Mouse (Mus musculus) hindbrain, embryonic 14.5 days (tissue): ENCODE data around the gene Enpp6. TPM values are rescaled to one million over a fixed set of nuclear protein-coding genes. Genes with fewer than 3 reads are reported as not detected.

Experiments
- ATAC-seq: fragments of 200-750 bp; cut with Nextera tagmentation; 2 replicates; pipeline ENCODE4 v1.8.0; 2017; ENCODE audit warnings: moderate number of reproducible peaks, mild to moderate bottlenecking, moderate TSS enrichment, moderate library complexity; ENCODE audit not compliant: low FRiP score
- DNase-seq: peaks from one replicate; pipeline ENCODE4 v3.0.0-alpha.2; 2015; ENCODE audit warnings: low spot score
- H3K27ac ChIP-seq: fragments of 300-500 bp; sonication (generic); 2 replicates; pipeline ENCODE4 v1.5.1; 2014; ENCODE audit warnings: mild to moderate bottlenecking, moderate library complexity
- H3K27me3 ChIP-seq: fragments of 300-500 bp; sonication (generic); 2 replicates; pipeline ENCODE4 v1.6.1; 2014; ENCODE audit warnings: mild to moderate bottlenecking, low read length, mixed read lengths; ENCODE audit not compliant: control insufficient read depth, insufficient read depth
- H3K36me3 ChIP-seq: fragments of 300-500 bp; sonication (generic); replicated peaks from 2 replicates; pipeline ENCODE4 v1.6.1; 2014; ENCODE audit not compliant: control insufficient read depth, insufficient read depth
- H3K4me1 ChIP-seq: fragments of 300-500 bp; sonication (generic); replicated peaks from 2 replicates; pipeline ENCODE4 v1.6.1; 2014; ENCODE audit warnings: antibody characterized with exemption, low read length, mixed read lengths; ENCODE audit not compliant: control insufficient read depth, insufficient read depth
- H3K4me2 ChIP-seq: fragments of 300-500 bp; sonication (generic); replicated peaks from 2 replicates; pipeline ENCODE4 v1.6.1; 2014; ENCODE audit warnings: mild to moderate bottlenecking, moderate library complexity
- H3K4me3 ChIP-seq: fragments of 300-500 bp; sonication (generic); replicated peaks from 2 replicates; pipeline ENCODE4 v1.5.1; 2014; ENCODE audit warnings: mild to moderate bottlenecking, low read length
- H3K9ac ChIP-seq: fragments of 300-500 bp; sonication (generic); 2 replicates; pipeline ENCODE4 v1.6.1; 2014
- H3K9me3 ChIP-seq: fragments of 300-500 bp; sonication (generic); 2 replicates; pipeline ENCODE4 v1.6.1; 2016; ENCODE audit warnings: low read length; ENCODE audit not compliant: control insufficient read depth
- WGBS: fragments of 180-500 bp; shearing (Covaris S2); extraction: QIAGEN DNeasy Blood & Tissue Kit; methylation state at CpG from one replicate; pipeline ENCODE4 v1.1.7; 2014; 5-methylcytosine and 5-hydroxymethylcytosine counted together
- polyA plus RNA-seq: library from polyadenylated mRNA; unstranded; fragments of >200 nt; fragmentation: Nextera tagmentation; extraction: Ambion mirVana; gene quantifications from 2 replicates; pipeline ENCODE4 v1.2.1, GENCODE M21; 2014

The Enpp6 gene
- polyA plus RNA-seq, result 1.8 and 2.0 TPM in 2 replicates

- Histone ChIP-seq H3K27ac (no peak within 1 kb of the TSS), H3K9ac (no peak within 1 kb of the TSS), H3K4me3 (no peak within 1 kb of the TSS), H3K4me1 (no peaks in the 10 kb centered on the region), H3K27me3 (no peaks in the 10 kb centered on the region), H3K36me3 (no peaks in the 10 kb centered on the region), H3K9me3 (no peaks in the 10 kb centered on the region), H3K4me2 (no peak within 1 kb of the TSS)
- 85% methylated on average over 8 of the region's 8 CpGs for WGBS
- no peak for ATAC-seq
- DNase-seq, result no peak
Observed at GRCm38 (mm10) chr8:46986386-46987140, at the start of gene Enpp6. Enpp6 (plus strand) TSS chr8:46986887.

- Histone ChIP-seq H3K27me3 (no peaks in the 10 kb centered on the region), H3K4me2 (no peak overlapping the region), H3K9me3 (no peaks in the 10 kb centered on the region), H3K4me1 (no peaks in the 10 kb centered on the region), H3K27ac (no peak overlapping the region), H3K9ac (no peak overlapping the region), H3K36me3 (no peaks in the 10 kb centered on the region), H3K4me3 (no peak overlapping the region)
- DNase-seq, result no peak
- no peak for ATAC-seq
- 82% methylated on average over 4 of the region's 4 CpGs for WGBS
Observed at GRCm38 (mm10) chr8:46938218-46938617, 48.5 kb upstream of the Enpp6 start.

DNA sequence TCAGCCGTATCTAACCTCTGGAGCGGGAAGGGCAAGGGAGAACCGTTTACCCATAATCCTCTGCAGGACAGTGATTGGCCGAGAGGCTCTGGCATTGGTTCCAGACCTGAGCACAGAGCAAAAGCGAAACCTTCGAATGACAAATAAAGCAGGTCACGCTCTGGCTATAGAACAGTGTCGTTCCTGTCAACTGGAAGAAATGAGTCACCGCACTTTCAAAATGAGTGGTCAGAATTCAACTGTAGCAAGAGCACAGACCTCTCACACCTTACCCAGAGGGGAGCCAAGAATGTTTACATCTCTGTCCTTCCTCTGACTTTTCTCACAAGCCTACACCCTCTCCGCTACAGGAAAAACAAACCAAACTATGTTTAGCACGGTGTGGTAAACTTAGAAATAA, 45.4 kb upstream of the Enpp6 start:
- Histone ChIP-seq H3K27me3 (no peaks in the 10 kb centered on the region), H3K4me1 (no peaks in the 10 kb centered on the region), H3K4me2 (no peak overlapping the region), H3K9me3 (no peaks in the 10 kb centered on the region), H3K36me3 (no peaks in the 10 kb centered on the region), H3K9ac (no peak overlapping the region), H3K4me3 (no peak overlapping the region), H3K27ac (no peak overlapping the region)
- no peak for DNase-seq
- WGBS, result 59% methylated on average over 11 of the region's 11 CpGs
- ATAC-seq, result no peak

- 68% methylated on average over 15 of the region's 15 CpGs for WGBS
- H3K27ac ChIP-seq, result no peak overlapping the region
- no peaks in the 10 kb centered on the region for H3K4me1 ChIP-seq
- no peak overlapping the region for H3K4me2 ChIP-seq
- no peak overlapping the region for H3K4me3 ChIP-seq
- H3K27me3 ChIP-seq, result no peaks in the 10 kb centered on the region
- no peak for ATAC-seq
- no peak overlapping the region for H3K9ac ChIP-seq
- H3K9me3 ChIP-seq, result no peaks in the 10 kb centered on the region
- H3K36me3 ChIP-seq, result no peaks in the 10 kb centered on the region
- DNase-seq, result no peak
Observed at GRCm38 (mm10) chr8:46941731-46942650, 44.7 kb upstream of the Enpp6 start.

GRCm38 (mm10) chr8:46942651-46943024, 44.0 kb upstream of the Enpp6 start:
- Histone ChIP-seq H3K9ac (no peak overlapping the region), H3K9me3 (no peaks in the 10 kb centered on the region), H3K4me2 (no peak overlapping the region), H3K27ac (no peak overlapping the region), H3K27me3 (no peaks in the 10 kb centered on the region), H3K36me3 (no peaks in the 10 kb centered on the region), H3K4me3 (no peak overlapping the region), H3K4me1 (no peaks in the 10 kb centered on the region)
- DNase-seq (no peak), ATAC-seq (no peak)
- WGBS, result 83% methylated on average over 11 of the region's 11 CpGs

DNA sequence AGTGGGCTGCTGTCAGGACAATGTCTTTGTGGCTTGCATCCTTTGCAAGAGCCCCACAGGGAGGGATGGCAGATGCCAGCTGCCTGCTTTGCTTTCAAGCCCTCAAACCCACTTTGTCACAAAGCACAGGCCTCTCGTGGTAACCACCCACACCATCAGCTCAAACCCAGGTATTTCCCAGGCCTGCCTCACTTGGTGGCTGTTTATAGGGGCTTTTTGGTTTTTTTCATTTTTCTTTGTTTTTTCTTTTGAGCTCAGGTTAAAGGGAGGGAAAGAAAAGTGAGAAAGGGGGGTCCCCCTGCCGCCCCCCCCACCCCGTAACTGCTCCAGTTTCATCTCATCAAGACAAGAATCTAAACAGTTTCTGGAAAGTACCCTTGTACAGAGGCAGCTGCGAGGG, 43.4 kb upstream of the Enpp6 start:
- ATAC-seq (no peak), DNase-seq (no peak)
- H3K27ac ChIP-seq, result no peak overlapping the region
- no peak overlapping the region for H3K9ac ChIP-seq
- H3K9me3 ChIP-seq, result no peaks in the 10 kb centered on the region
- H3K27me3 ChIP-seq, result no peaks in the 10 kb centered on the region
- no peak overlapping the region for H3K4me3 ChIP-seq
- H3K4me1 ChIP-seq, result 0 out of 2 replicates have a peak, but pooled peaks cover 1% of the 10 kb centered on the region
- H3K4me2 ChIP-seq, result no peak overlapping the region
- no peaks in the 10 kb centered on the region for H3K36me3 ChIP-seq
- 82% methylated on average over 4 of the region's 4 CpGs for WGBS

GRCm38 (mm10) chr8:46946181-46946580, 40.5 kb upstream of the Enpp6 start:
- H3K27ac ChIP-seq, result no peak overlapping the region
- 72% methylated on average over 5 of the region's 5 CpGs for WGBS
- H3K4me2 ChIP-seq, result no peak overlapping the region
- no peak for DNase-seq
- H3K4me3 ChIP-seq, result no peak overlapping the region
- H3K27me3 ChIP-seq, result no peaks in the 10 kb centered on the region
- H3K9ac ChIP-seq, result no peak overlapping the region
- no peaks in the 10 kb centered on the region for H3K9me3 ChIP-seq
- 0 out of 2 replicates have a peak, but pooled peaks cover 5% of the 10 kb centered on the region for H3K4me1 ChIP-seq
- no peak for ATAC-seq
- H3K36me3 ChIP-seq, result no peaks in the 10 kb centered on the region

GRCm38 (mm10) chr8:46948091-46948757, 38.5 kb upstream of the Enpp6 start:
- no peak overlapping the region for H3K4me2 ChIP-seq
- ATAC-seq, result no peak
- WGBS, result 82% methylated on average over 14 of the region's 14 CpGs
- DNase-seq, result no peak
- no peak overlapping the region for H3K4me3 ChIP-seq
- no peaks in the 10 kb centered on the region for H3K27me3 ChIP-seq
- H3K36me3 ChIP-seq, result no peaks in the 10 kb centered on the region
- no peak overlapping the region for H3K9ac ChIP-seq
- no peak overlapping the region for H3K27ac ChIP-seq
- H3K9me3 ChIP-seq, result no peaks in the 10 kb centered on the region
- 0 out of 2 replicates have a peak, but pooled peaks cover 5% of the 10 kb centered on the region for H3K4me1 ChIP-seq

DNA sequence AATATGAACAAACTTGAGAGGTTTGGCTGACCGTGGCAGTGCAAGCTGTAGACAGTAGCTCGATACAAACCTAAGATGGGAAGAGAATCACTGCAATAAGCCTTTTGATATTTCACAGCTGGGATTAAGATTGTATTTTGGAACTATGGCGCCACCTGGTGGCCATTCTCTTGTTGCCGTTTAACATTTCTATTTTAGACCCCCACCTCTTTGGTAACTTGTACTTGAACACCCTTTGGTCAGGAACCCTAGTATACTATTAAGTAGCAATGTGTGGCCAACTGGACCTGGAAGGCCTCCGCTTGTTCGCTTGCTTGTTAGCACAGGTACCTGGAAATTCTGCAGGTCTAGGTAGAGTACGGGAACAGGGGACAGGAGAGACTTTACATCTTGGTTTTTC, 33.2 kb upstream of the Enpp6 start:
- H3K27me3 ChIP-seq, result no peaks in the 10 kb centered on the region
- DNase-seq (peak; percentile 92), ATAC-seq (no peak; the same call in 1 of the 2 replicates)
- H3K9ac ChIP-seq, result no peak overlapping the region
- H3K9me3 ChIP-seq, result no peaks in the 10 kb centered on the region
- H3K4me3 ChIP-seq, result no peak overlapping the region
- H3K36me3 ChIP-seq, result no peaks in the 10 kb centered on the region
- no peak overlapping the region for H3K4me2 ChIP-seq
- 24% methylated on average over 7 of the region's 7 CpGs for WGBS
- 0 out of 2 replicates have a peak, but pooled peaks cover 2% of the 10 kb centered on the region for H3K4me1 ChIP-seq
- H3K27ac ChIP-seq, result no peak overlapping the region
